Mouse (Mus musculus) midbrain, embryonic 11.5 days (tissue): Measurements from ENCODE around the gene Ctnna2. TPM values are rescaled to one million over a fixed set of nuclear protein-coding genes. Genes with fewer than 3 reads are reported as not detected.

Experiments
- ATAC-seq: fragments of 200-750 bp; cut with Nextera tagmentation; 2 replicates; pipeline ENCODE4 v1.8.0; 2017; ENCODE audit warnings: moderate TSS enrichment, moderate library complexity; ENCODE audit not compliant: low FRiP score
- DNase-seq: peaks from one replicate; pipeline ENCODE4 v3.0.0; 2015; ENCODE audit warnings: low spot score; ENCODE audit errors: missing footprints
- H3K27ac ChIP-seq: fragments of 300-500 bp; sonication (generic); 2 replicates; pipeline ENCODE4 v1.5.1; 2014; ENCODE audit warnings: low read depth, low read length
- H3K27me3 ChIP-seq: fragments of 300-500 bp; sonication (generic); 2 replicates; pipeline ENCODE4 v1.6.1; 2014; ENCODE audit warnings: mild to moderate bottlenecking, low read length, moderate library complexity, mixed read lengths; ENCODE audit not compliant: control insufficient read depth, insufficient read depth
- H3K36me3 ChIP-seq: fragments of 300-500 bp; sonication (generic); 2 replicates; pipeline ENCODE4 v1.6.1; 2014; ENCODE audit warnings: mild to moderate bottlenecking, low read length, moderate library complexity, mixed read lengths; ENCODE audit not compliant: control insufficient read depth, insufficient read depth
- H3K4me1 ChIP-seq: fragments of 300-500 bp; sonication (generic); 2 replicates; pipeline ENCODE4 v1.6.1; 2014; ENCODE audit warnings: low read length; ENCODE audit not compliant: control insufficient read depth, insufficient read depth
- H3K4me2 ChIP-seq: fragments of 300-500 bp; sonication (generic); 2 replicates; pipeline ENCODE4 v1.6.1; 2014; ENCODE audit warnings: mild to moderate bottlenecking, moderate library complexity
- H3K4me3 ChIP-seq: fragments of 300-500 bp; sonication (generic); 2 replicates; pipeline ENCODE4 v1.5.1; 2014; ENCODE audit warnings: low read depth, low read length
- H3K9ac ChIP-seq: fragments of 300-500 bp; sonication (generic); 2 replicates; pipeline ENCODE4 v1.6.1; 2014; ENCODE audit warnings: low read length
- H3K9me3 ChIP-seq: fragments of 300-500 bp; sonication (generic); 2 replicates; pipeline ENCODE4 v1.6.1; 2016; ENCODE audit warnings: low read length; ENCODE audit not compliant: control insufficient read depth
- WGBS: fragments of 180-500 bp; shearing (Covaris S2); extraction: QIAGEN DNeasy Blood & Tissue Kit; methylation state at CpG from one replicate; pipeline ENCODE4 v1.1.7; 2014; 5-methylcytosine and 5-hydroxymethylcytosine counted together
- polyA plus RNA-seq: library from polyadenylated mRNA; unstranded; fragments of >200 nt; fragmentation: Nextera tagmentation; extraction: Ambion mirVana; gene quantifications from 2 replicates; pipeline ENCODE4 v1.2.1, GENCODE M21; 2014

Ctnna2 gene
- polyA plus RNA-seq, 1 experiment from 2014 or later = 49.4 TPM

DNA sequence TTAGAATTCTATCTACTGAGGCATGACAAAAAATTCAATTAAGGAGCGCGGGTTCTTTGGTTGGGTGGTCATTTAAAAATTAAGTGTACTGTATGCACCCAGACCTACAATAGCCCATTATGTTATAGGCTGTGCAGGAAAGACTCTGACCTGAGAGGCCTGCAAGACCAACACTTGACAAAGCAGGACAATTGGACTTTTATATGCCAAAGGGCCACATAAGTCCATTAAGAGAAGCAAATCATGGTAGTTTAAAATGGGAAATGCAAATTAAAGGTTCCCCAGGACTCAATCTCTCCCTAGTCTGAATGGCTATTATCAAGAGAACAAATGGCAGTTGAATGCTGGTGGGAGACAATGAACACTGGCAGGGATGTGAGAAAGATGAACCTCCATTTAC lies 790.9 kb downstream of the Ctnna2 start:
- H3K27me3 ChIP-seq = no peaks in the 10 kb centered on the region
- no peak overlapping the region for H3K4me3 ChIP-seq
- H3K27ac ChIP-seq = no peak overlapping the region
- 52% methylated on average over 2 of the region's 2 CpGs for WGBS
- ATAC-seq (peak; percentile 76), DNase-seq (no peak)
- no peak overlapping the region for H3K9ac ChIP-seq
- H3K4me2 ChIP-seq = no peak overlapping the region
- peaks cover 4% of the 10 kb centered on the region; the same call in 1 of the 2 replicates for H3K4me1 ChIP-seq
- no peaks in the 10 kb centered on the region for H3K9me3 ChIP-seq
- no peaks in the 10 kb centered on the region for H3K36me3 ChIP-seq

DNA sequence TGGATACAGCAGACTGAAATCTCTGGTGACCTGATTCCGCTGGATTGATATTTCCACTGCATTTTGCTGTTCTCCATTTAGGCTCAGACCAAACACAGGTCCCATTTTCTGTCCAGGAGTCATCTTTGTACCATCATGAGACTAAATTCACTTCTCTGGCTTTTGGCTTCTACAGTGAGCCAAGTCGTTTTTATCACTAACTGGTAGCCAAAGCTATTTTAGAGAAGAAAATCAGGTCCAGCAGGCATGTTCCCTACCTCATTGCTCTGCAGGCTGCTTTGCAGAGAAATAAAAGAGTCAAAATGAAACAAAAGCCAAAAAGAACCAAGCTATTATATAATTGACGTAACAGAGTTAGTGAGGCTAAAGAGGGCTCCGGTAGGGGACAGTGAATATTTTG lies 793.7 kb downstream of the Ctnna2 start:
- H3K4me3 ChIP-seq = no peak overlapping the region
- peaks cover 4% of the 10 kb centered on the region; the same call in 1 of the 2 replicates for H3K4me1 ChIP-seq
- no peak overlapping the region for H3K27ac ChIP-seq
- DNase-seq (no peak), ATAC-seq (no peak)
- no peaks in the 10 kb centered on the region for H3K36me3 ChIP-seq
- no peaks in the 10 kb centered on the region for H3K27me3 ChIP-seq
- no peak overlapping the region for H3K4me2 ChIP-seq
- WGBS = 84% methylated on average over 4 of the region's 4 CpGs
- no peaks in the 10 kb centered on the region for H3K9me3 ChIP-seq
- H3K9ac ChIP-seq = no peak overlapping the region

- Histone ChIP-seq H3K4me1 (peaks cover 4% of the 10 kb centered on the region; the same call in 1 of the 2 replicates), H3K36me3 (no peaks in the 10 kb centered on the region), H3K9me3 (no peaks in the 10 kb centered on the region), H3K9ac (no peak overlapping the region), H3K27me3 (no peaks in the 10 kb centered on the region), H3K4me3 (no peak overlapping the region), H3K27ac (no peak overlapping the region), H3K4me2 (no peak overlapping the region)
- 69% methylated on average over 2 of the region's 2 CpGs for WGBS
- no peak for DNase-seq
- ATAC-seq = no peak
Measured at GRCm38 (mm10) chr6:77184896-77185295, 794.6 kb downstream of the Ctnna2 start.

- Histone ChIP-seq H3K27ac (no peak overlapping the region), H3K9me3 (no peaks in the 10 kb centered on the region), H3K4me1 (no peaks in the 10 kb centered on the region), H3K4me2 (no peak overlapping the region), H3K9ac (no peak overlapping the region), H3K36me3 (no peaks in the 10 kb centered on the region), H3K4me3 (no peak overlapping the region), H3K27me3 (no peaks in the 10 kb centered on the region)
- ATAC-seq (no peak), DNase-seq (no peak)
- 79% methylated on average over 4 of the region's 4 CpGs for WGBS
Measured at GRCm38 (mm10) chr6:77175764-77176163, 803.7 kb downstream of the Ctnna2 start.

DNA sequence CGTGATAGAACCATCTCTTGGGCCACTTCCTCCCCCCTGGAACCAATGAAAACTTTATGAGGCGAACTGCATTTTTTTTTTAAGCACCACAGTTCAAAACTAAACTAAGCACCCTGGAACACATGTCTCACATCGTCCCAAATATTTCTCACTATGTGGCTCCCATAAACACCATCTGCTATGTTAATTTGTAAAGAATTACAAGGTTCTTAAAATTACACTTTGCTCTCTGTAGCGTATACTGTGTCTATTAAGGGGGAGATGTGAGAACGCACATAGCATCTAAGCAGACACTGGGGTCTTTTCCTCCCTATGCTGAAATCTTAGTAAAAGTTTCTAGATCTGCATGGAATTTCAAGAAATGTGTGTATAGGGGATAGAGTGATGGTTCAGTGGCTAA lies 822.5 kb downstream of the Ctnna2 start:
- DNase-seq (no peak), ATAC-seq (no peak)
- Histone ChIP-seq H3K27me3 (no peaks in the 10 kb centered on the region), H3K4me3 (no peak overlapping the region), H3K9ac (no peak overlapping the region), H3K9me3 (no peaks in the 10 kb centered on the region), H3K27ac (no peak overlapping the region), H3K36me3 (no peaks in the 10 kb centered on the region), H3K4me1 (no peaks in the 10 kb centered on the region), H3K4me2 (no peak overlapping the region)
- WGBS = 86% methylated on average over 5 of the region's 5 CpGs

DNA sequence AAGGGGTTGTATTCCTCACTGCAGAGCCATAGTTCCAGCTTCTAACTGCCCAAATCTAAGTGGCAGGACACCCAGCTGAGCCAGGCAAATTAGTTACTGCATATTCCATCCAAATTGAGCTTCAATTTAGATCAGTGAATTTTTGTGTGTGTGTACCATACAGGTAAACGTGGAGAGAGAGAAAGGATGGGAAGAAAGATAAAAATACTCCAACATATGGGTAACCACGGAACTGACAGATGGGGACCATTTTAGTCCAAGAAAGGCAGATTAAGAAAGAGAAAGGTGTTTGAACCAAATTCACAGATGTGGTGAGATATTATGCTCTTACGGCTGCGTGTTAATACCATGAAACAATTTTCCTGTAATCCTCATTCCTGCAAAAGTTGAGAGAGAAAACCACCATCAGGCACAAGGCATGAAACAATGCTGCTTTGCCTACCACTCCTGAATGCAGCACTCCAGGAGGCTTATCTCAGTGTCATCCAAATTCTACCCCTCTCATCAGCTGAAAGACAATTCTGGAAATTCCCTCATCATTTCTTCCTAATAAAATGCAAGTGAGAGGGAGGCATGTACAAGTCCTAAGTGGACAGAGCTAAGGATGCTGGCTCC lies 840.1 kb downstream of the Ctnna2 start:
- Histone ChIP-seq H3K27me3 (no peaks in the 10 kb centered on the region), H3K4me1 (no peaks in the 10 kb centered on the region), H3K36me3 (no peaks in the 10 kb centered on the region), H3K4me2 (no peak overlapping the region), H3K4me3 (no peak overlapping the region), H3K9me3 (no peaks in the 10 kb centered on the region; the same call in 1 of the 2 replicates), H3K9ac (no peak overlapping the region), H3K27ac (no peak overlapping the region)
- DNase-seq (no peak), ATAC-seq (no peak)
- WGBS = 82% methylated on average over 4 of the region's 4 CpGs

- no peak overlapping the region for H3K4me2 ChIP-seq
- no peaks in the 10 kb centered on the region for H3K9me3 ChIP-seq
- peaks cover 4% of the 10 kb centered on the region for H3K4me1 ChIP-seq
- no peaks in the 10 kb centered on the region for H3K36me3 ChIP-seq
- no peak overlapping the region for H3K9ac ChIP-seq
- no peak overlapping the region for H3K27ac ChIP-seq
- ATAC-seq = no peak
- 82% methylated on average over 2 of the region's 2 CpGs for WGBS
- H3K27me3 ChIP-seq = no peaks in the 10 kb centered on the region
- no peak overlapping the region for H3K4me3 ChIP-seq
- peak; percentile 1 for DNase-seq
Measured at GRCm38 (mm10) chr6:77120926-77121325, 858.6 kb downstream of the Ctnna2 start.

DNA sequence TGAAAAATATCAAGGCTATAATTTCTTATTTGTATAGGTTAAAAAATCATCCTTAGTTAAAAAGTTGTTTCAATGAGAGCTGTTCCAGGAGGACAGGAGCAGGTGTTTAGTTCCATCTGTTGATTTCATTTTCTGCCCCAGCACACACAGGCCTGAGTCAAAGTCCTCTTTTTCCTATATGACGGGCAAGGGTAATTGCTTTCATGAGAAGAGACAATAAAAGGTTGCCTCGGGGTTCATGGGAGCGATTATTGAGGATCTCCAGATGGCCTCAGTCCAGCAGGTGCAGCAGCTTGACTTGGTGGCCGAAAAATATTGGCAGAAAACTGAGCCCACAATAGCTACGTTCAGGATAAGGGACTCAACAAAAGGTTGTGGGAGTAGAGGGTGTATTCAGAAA lies 859.0 kb downstream of the Ctnna2 start:
- DNase-seq = no peak
- Histone ChIP-seq H3K9me3 (no peaks in the 10 kb centered on the region), H3K9ac (no peak overlapping the region), H3K36me3 (no peaks in the 10 kb centered on the region), H3K4me2 (no peak overlapping the region), H3K27me3 (no peaks in the 10 kb centered on the region), H3K4me3 (no peak overlapping the region), H3K27ac (no peak overlapping the region), H3K4me1 (peaks cover 4% of the 10 kb centered on the region)
- ATAC-seq = no peak
- 75% methylated on average over 5 of the region's 5 CpGs for WGBS

GRCm38 (mm10) chr6:77109095-77109945 lies 870.2 kb downstream of the Ctnna2 start:
- H3K9ac ChIP-seq = no peak overlapping the region
- no peaks in the 10 kb centered on the region for H3K4me1 ChIP-seq
- H3K36me3 ChIP-seq = no peaks in the 10 kb centered on the region
- no peak for ATAC-seq
- no peak overlapping the region for H3K27ac ChIP-seq
- WGBS = 85% methylated on average over 10 of the region's 10 CpGs
- no peaks in the 10 kb centered on the region for H3K9me3 ChIP-seq
- peak; percentile 70 for DNase-seq
- H3K4me2 ChIP-seq = no peak overlapping the region
- H3K27me3 ChIP-seq = no peaks in the 10 kb centered on the region
- H3K4me3 ChIP-seq = no peak overlapping the region
